Mouse (Mus musculus) hindbrain, embryonic 10.5 days (tissue): ENCODE data around the gene Slc25a38. TPM values are rescaled to one million over a fixed set of nuclear protein-coding genes. Genes with fewer than 3 reads are reported as not detected.
A peak's percentile ranks its signal among the peaks of the same experiment; 100 is the strongest.
"Not testable (repeated sequence)": the region's sequence is repeated elsewhere in the genome, so short reads cannot be mapped to it uniquely, and the experiment has no call there.

Source experiments
- DNase-seq: peaks from one replicate; pipeline ENCODE4 v3.0.0-alpha.2; 2017; ENCODE audit warnings: low spot score
- H3K27ac ChIP-seq: fragments of 300-500 bp; sonication (generic); 2 replicates; pipeline ENCODE4 v1.5.1; 2016; ENCODE audit warnings: mild to moderate bottlenecking, moderate library complexity
- H3K27me3 ChIP-seq: fragments of 300-500 bp; sonication (generic); 2 replicates; pipeline ENCODE4 v1.6.1; 2016; ENCODE audit warnings: mild to moderate bottlenecking; ENCODE audit not compliant: poor library complexity, insufficient read depth, severe bottlenecking
- H3K36me3 ChIP-seq: fragments of 300-500 bp; sonication (generic); 2 replicates; pipeline ENCODE4 v1.6.1; 2016; ENCODE audit warnings: mild to moderate bottlenecking, moderate library complexity
- H3K4me1 ChIP-seq: fragments of 300-500 bp; sonication (generic); replicated peaks from 2 replicates; pipeline ENCODE4 v1.6.1; 2016; ENCODE audit warnings: mild to moderate bottlenecking
- H3K4me3 ChIP-seq: fragments of 300-500 bp; sonication (generic); 2 replicates; pipeline ENCODE4 v1.5.1; 2016; ENCODE audit warnings: mild to moderate bottlenecking, moderate library complexity
- H3K9me3 ChIP-seq: fragments of 300-500 bp; sonication (generic); 2 replicates; pipeline ENCODE4 v1.6.1; 2016; ENCODE audit warnings: mild to moderate bottlenecking, moderate library complexity
- WGBS: fragments of 180-500 bp; shearing (Covaris S2); methylation state at CpG from one replicate; pipeline ENCODE4 v1.1.7; 2016; 5-methylcytosine and 5-hydroxymethylcytosine counted together
- polyA plus RNA-seq: library from polyadenylated mRNA; unstranded; fragments of >200 nt; fragmentation: Nextera tagmentation; extraction: Ambion mirVana; gene quantifications from 2 replicates; pipeline ENCODE4 v1.2.1, GENCODE M21; 2016

Gene Slc25a38
- polyA plus RNA-seq, 1 experiment from 2014 or later: 43.5 TPM

- Histone ChIP-seq H3K4me1 (peaks cover 13% of the 10 kb centered on the region), H3K27ac (no peak overlapping the region), H3K9me3 (0 out of 2 replicates have a peak, but pooled peaks cover 5% of the 10 kb centered on the region), H3K27me3 (no peaks in the 10 kb centered on the region), H3K36me3 (no peaks in the 10 kb centered on the region), H3K4me3 (no peak overlapping the region)
- no peak for DNase-seq
- WGBS: 84% methylated on average over 5 of the region's 5 CpGs
These were observed 28.2 kb upstream of the Slc25a38 start for GRCm38 (mm10) chr9:120081967-120082366.

DNA sequence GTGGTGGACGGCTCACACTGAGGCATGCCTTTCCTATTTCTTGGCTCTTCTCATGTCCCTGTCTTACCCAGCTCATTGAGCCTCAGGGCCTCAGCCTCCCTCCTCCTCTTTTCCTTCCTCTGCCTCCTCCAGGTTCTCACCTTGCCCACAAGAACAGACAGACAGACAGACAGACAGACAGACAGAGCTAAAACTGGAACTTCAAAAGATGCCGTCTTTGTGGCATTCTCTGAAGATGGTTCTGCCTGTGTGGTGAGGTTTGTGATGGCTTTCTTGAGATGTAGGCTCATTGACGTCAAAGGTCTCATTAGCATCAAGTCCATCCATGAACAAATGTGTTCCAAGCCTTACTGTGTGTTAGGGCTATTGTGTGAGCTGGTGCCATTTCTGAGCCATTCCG is 27.5 kb upstream of the Slc25a38 start:
- Histone ChIP-seq H3K27me3 (no peaks in the 10 kb centered on the region), H3K36me3 (no peaks in the 10 kb centered on the region), H3K27ac (no peak overlapping the region), H3K4me3 (no peak overlapping the region), H3K4me1 (peaks cover 13% of the 10 kb centered on the region), H3K9me3 (0 out of 2 replicates have a peak, but pooled peaks cover 5% of the 10 kb centered on the region)
- 67% methylated on average over 4 of the region's 4 CpGs for WGBS
- DNase-seq: no peak

DNA sequence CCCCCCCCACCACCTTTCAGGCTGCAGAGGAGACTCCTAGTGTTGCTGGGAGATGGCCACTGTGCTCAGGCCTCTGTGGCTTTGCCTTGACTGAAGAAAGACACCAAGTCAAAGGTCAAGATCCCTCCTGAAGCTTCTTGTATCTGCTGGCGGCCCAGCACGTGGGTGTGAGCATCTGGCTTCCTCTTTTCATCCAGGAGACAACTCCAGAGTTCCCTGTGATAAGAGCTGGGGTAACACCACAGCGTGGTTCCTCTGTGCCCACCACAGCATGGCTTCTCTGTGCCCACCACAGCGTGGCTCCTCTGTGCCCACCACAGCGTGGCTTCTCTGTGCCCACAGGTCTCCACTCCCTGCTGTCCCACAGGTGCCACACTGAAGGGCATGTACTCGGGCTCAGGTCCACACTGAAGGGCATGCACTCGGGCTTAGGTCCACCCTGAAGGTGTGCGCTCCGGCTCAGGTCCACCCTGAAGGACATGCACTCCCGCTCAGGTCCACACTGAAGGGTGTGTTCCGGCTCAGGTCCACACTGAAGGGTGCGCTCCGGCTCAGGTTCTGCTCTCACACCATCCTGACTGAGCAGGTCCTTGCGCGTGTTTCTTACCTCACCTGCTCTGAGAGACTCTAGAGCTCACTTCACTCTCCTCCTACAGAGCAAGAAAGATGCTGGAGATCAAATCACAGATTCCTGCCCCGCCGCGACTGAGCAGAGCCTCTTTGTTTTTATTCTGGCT is 26.8 kb upstream of the Slc25a38 start:
- H3K27ac ChIP-seq: 0 out of 2 replicates have a peak overlapping the region, but pooled peaks have one; percentile 30
- 0 out of 2 replicates have a peak, but pooled peaks cover 5% of the 10 kb centered on the region for H3K9me3 ChIP-seq
- no peak for DNase-seq
- H3K27me3 ChIP-seq: no peaks in the 10 kb centered on the region
- H3K4me1 ChIP-seq: peaks cover 13% of the 10 kb centered on the region
- no peaks in the 10 kb centered on the region for H3K36me3 ChIP-seq
- no peak overlapping the region for H3K4me3 ChIP-seq
- 80% methylated on average over 18 of the region's 18 CpGs for WGBS

- H3K36me3 ChIP-seq: no peaks in the 10 kb centered on the region
- H3K27ac ChIP-seq: no peak overlapping the region
- 92% methylated on average over 9 of the region's 9 CpGs for WGBS
- H3K4me1 ChIP-seq: peaks cover 13% of the 10 kb centered on the region
- H3K4me3 ChIP-seq: no peak overlapping the region
- H3K9me3 ChIP-seq: 0 out of 2 replicates have a peak, but pooled peaks cover 5% of the 10 kb centered on the region
- H3K27me3 ChIP-seq: no peaks in the 10 kb centered on the region
- DNase-seq: no peak
These were observed 25.8 kb upstream of the Slc25a38 start for GRCm38 (mm10) chr9:120084406-120084805.

DNA sequence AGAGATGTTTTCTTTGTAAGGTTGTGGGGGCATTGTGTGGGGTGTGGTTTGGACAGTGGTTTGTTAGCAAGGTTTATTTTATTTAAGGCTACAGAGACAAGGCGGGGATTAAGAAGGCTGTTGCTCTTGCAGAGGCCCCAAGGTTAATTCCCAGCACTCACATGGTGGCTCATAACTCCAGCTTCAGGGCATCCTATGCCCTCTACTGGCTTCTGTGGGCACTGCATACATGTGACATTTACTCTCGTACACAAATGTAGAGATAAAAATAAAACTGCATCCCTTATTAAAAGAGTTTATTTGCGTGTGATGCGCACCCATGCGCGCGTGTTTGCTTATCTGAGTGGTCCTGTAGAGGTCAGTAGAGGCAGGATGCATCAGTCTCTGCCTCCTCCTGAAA is 21.0 kb upstream of the Slc25a38 start:
- no peaks in the 10 kb centered on the region for H3K27me3 ChIP-seq
- no peak overlapping the region for H3K4me3 ChIP-seq
- H3K4me1 ChIP-seq: no peaks in the 10 kb centered on the region
- WGBS: 88% methylated on average over 7 of the region's 7 CpGs
- H3K27ac ChIP-seq: no peak overlapping the region
- no peaks in the 10 kb centered on the region for H3K9me3 ChIP-seq
- DNase-seq: no peak
- H3K36me3 ChIP-seq: no peaks in the 10 kb centered on the region

DNA sequence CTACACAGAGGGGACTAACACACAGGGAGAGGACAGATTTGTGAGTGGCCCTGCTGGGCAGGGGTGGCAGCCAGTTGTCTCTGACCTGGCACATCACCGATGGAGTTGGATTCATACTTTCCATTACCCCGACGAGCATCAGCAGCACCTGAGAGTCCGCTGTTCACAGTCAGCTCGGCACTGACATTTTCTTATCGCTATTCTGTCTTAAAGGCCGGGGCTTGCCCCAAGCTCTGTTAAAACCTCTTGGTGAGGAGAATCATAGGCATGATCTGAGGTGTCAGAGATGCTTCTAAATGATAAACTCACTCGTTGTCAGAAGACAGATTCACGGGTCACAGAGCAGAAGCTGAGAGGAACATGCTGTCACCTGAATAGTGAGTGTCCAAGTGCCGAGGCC is 19.1 kb upstream of the Slc25a38 start:
- Histone ChIP-seq H3K4me3 (no peak overlapping the region), H3K4me1 (no peaks in the 10 kb centered on the region), H3K9me3 (no peaks in the 10 kb centered on the region), H3K36me3 (no peaks in the 10 kb centered on the region), H3K27me3 (no peaks in the 10 kb centered on the region), H3K27ac (no peak overlapping the region)
- WGBS: 84% methylated on average over 10 of the region's 10 CpGs
- DNase-seq: no peak

- Histone ChIP-seq H3K27me3 (no peaks in the 10 kb centered on the region), H3K4me3 (no peak within 1 kb of the TSS), H3K27ac (no peak within 1 kb of the TSS), H3K4me1 (no peaks in the 10 kb centered on the region), H3K36me3 (no peaks in the 10 kb centered on the region), H3K9me3 (no peaks in the 10 kb centered on the region)
- DNase-seq: no peak
- WGBS: 80% methylated on average over 5 of the region's 5 CpGs
These were observed 18.4 kb upstream of the Slc25a38 start, which contains the start of gene Ccr8 for GRCm38 (mm10) chr9:120091696-120092238. Gene Ccr8 (plus strand): TSS chr9:120092114.

DNA sequence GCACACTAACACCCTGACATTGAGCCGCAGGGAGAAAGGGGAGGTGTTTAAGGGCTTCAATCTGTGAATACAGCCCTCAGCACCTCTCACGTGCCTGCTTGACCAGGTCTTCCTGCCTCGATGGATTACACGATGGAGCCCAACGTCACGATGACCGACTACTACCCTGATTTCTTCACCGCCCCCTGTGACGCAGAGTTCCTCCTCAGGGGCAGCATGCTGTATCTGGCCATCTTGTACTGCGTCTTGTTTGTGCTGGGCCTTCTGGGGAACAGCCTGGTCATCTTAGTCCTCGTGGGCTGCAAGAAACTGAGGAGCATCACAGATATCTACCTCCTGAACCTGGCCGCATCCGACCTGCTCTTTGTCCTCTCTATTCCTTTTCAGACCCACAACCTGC is 16.5 kb upstream of the Slc25a38 start:
- Histone ChIP-seq H3K36me3 (no peaks in the 10 kb centered on the region), H3K4me1 (no peaks in the 10 kb centered on the region), H3K27ac (no peak overlapping the region), H3K27me3 (no peaks in the 10 kb centered on the region), H3K4me3 (no peak overlapping the region), H3K9me3 (no peaks in the 10 kb centered on the region)
- 91% methylated on average over 13 of the region's 13 CpGs for WGBS
- DNase-seq: no peak

DNA sequence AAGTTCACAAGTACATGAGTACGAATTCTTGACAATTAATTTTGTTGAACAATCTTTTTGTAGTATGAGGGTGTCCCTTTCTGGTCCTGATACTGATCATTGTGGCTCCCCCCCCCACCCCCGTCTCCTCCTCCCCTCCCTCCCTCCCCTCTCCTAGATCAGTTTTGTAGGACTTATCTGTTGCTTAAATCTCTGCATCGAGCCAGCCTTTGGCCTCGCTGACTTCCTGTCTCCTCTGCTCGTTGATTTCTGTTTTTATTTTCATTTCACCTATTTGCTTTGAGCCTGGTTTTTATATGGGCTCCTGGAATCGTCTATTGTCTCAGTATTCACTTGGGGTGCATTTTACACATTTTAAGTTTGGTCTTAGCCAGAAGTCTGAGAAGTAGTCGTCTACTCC is 14.3 kb upstream of the Slc25a38 start:
- Histone ChIP-seq H3K4me1 (no peaks in the 10 kb centered on the region), H3K27me3 (no peaks in the 10 kb centered on the region), H3K27ac (no peak overlapping the region), H3K4me3 (no peak overlapping the region), H3K36me3 (no peaks in the 10 kb centered on the region), H3K9me3 (no peaks in the 10 kb centered on the region)
- WGBS: 83% methylated on average over 7 of the region's 7 CpGs
- no peak for DNase-seq

- Histone ChIP-seq H3K27ac (no peak overlapping the region), H3K4me3 (no peak overlapping the region), H3K9me3 (peaks cover 14% of the 10 kb centered on the region), H3K36me3 (no peaks in the 10 kb centered on the region), H3K4me1 (no peaks in the 10 kb centered on the region), H3K27me3 (no peaks in the 10 kb centered on the region)
- DNase-seq: peak; percentile 66
- 17% methylated on average over 7 of the region's 7 CpGs for WGBS
These were observed 11.5 kb upstream of the Slc25a38 start for GRCm38 (mm10) chr9:120098682-120099081.

- 89% methylated on average over 8 of the region's 8 CpGs for WGBS
- no peaks in the 10 kb centered on the region for H3K4me1 ChIP-seq
- H3K9me3 ChIP-seq: peaks cover 19% of the 10 kb centered on the region
- DNase-seq: no peak
- H3K27ac ChIP-seq: no peak overlapping the region
- no peak overlapping the region for H3K4me3 ChIP-seq
- no peaks in the 10 kb centered on the region for H3K36me3 ChIP-seq
- H3K27me3 ChIP-seq: no peaks in the 10 kb centered on the region
These were observed 10.9 kb upstream of the Slc25a38 start for GRCm38 (mm10) chr9:120099304-120099703.

- Histone ChIP-seq H3K9me3 (peaks cover 21% of the 10 kb centered on the region), H3K27ac (no peak overlapping the region), H3K4me3 (no peak overlapping the region), H3K4me1 (no peaks in the 10 kb centered on the region), H3K27me3 (no peaks in the 10 kb centered on the region), H3K36me3 (no peaks in the 10 kb centered on the region)
- WGBS: 95% methylated on average over 2 of the region's 2 CpGs
- DNase-seq: no peak
These were observed 9.0 kb upstream of the Slc25a38 start for GRCm38 (mm10) chr9:120101165-120101564.

- H3K27ac ChIP-seq, H3K4me3 ChIP-seq, H3K9me3 ChIP-seq, H3K36me3 ChIP-seq, H3K27me3 ChIP-seq, DNase-seq: not testable (repeated sequence)
- peaks cover 11% of the 10 kb centered on the region for H3K4me1 ChIP-seq
- 92% methylated on average over 12 of the region's 12 CpGs for WGBS
These were observed 1.2 kb upstream of the Slc25a38 start for GRCm38 (mm10) chr9:120108953-120109352.
